Mouse (Mus musculus) layer of hippocampus, adult 2 months (tissue): ENCODE data around the gene Pafah2. TPM values are rescaled to one million over a fixed set of nuclear protein-coding genes. Genes with fewer than 3 reads are reported as not detected.
"Not testable (repeated sequence)": the region's sequence is repeated elsewhere in the genome, so short reads cannot be mapped to it uniquely, and the experiment has no call there.

Experiments used
- DNase-seq, 2 experiments: peaks; one replicate each; pipeline ENCODE4 v3.0.0; 2022; ENCODE audit warnings: low spot score in 2 of 2
- H3K27ac ChIP-seq: fragments of 200-600 bp; 2 replicates; pipeline ENCODE4 v1.8.1; 2022
- H3K4me3 ChIP-seq: fragments of 200-600 bp; 2 replicates; pipeline ENCODE4 v1.8.1; 2022; ENCODE audit warnings: mild to moderate bottlenecking
- CTCF ChIP-seq: fragments of 200-600 bp; conservative IDR thresholded peaks from 2 replicates; pipeline ENCODE4 v1.8.1; 2022; ENCODE audit warnings: antibody characterized with exemption, mild to moderate bottlenecking, moderate library complexity
- total RNA-seq, 2 experiments: library from RNA; stranded (reverse); gene quantifications; 2 replicates each; pipeline ENCODE4 v1.2.3; 2021

Pafah2 gene
- total RNA-seq, 2 experiments from 2014 or later: 6.6 to 9.0 TPM

- TF ChIP-seq CTCF: no peak
- no peak overlapping the region for H3K27ac ChIP-seq
- no peak for DNase-seq
- H3K4me3 ChIP-seq: no peak overlapping the region
Observed at GRCm38 (mm10) chr4:134357461-134357771, 38.7 kb upstream of the Pafah2 start.

GRCm38 (mm10) chr4:134359649-134360048, 36.5 kb upstream of the Pafah2 start:
- no peak for DNase-seq
- TF ChIP-seq CTCF: no peak
- Histone ChIP-seq H3K27ac (no peak overlapping the region), H3K4me3 (no peak overlapping the region)

GRCm38 (mm10) chr4:134361215-134361614, 34.9 kb upstream of the Pafah2 start:
- TF ChIP-seq CTCF: no peak
- no peak for DNase-seq
- H3K27ac ChIP-seq: no peak overlapping the region
- H3K4me3 ChIP-seq: no peak overlapping the region

- no peak for DNase-seq
- Histone ChIP-seq H3K27ac (no peak overlapping the region), H3K4me3 (no peak overlapping the region)
- no peak for TF ChIP-seq CTCF
Observed at GRCm38 (mm10) chr4:134362124-134362523, 34.0 kb upstream of the Pafah2 start.

GRCm38 (mm10) chr4:134362586-134362985, 33.5 kb upstream of the Pafah2 start:
- no peak overlapping the region for H3K27ac ChIP-seq
- no peak for TF ChIP-seq CTCF
- no peak overlapping the region for H3K4me3 ChIP-seq
- DNase-seq: no peak

GRCm38 (mm10) chr4:134365280-134365679, 30.8 kb upstream of the Pafah2 start:
- H3K27ac ChIP-seq: no peak overlapping the region
- no peak overlapping the region for H3K4me3 ChIP-seq
- no peak for TF ChIP-seq CTCF
- no peak for DNase-seq

GRCm38 (mm10) chr4:134370649-134371221, 25.4 kb upstream of the Pafah2 start:
- DNase-seq: peak; percentile 56 to 82
- TF ChIP-seq CTCF: peak; percentile 26; the same call in 1 of the 2 replicates
- H3K27ac ChIP-seq: peak overlapping the region; percentile 95

GRCm38 (mm10) chr4:134371316-134371855, 24.7 kb upstream of the Pafah2 start:
- Histone ChIP-seq H3K27ac (peak overlapping the region; percentile 95), H3K4me3 (peak overlapping the region; percentile 89)
- no peak for DNase-seq
- no peak for TF ChIP-seq CTCF

More at GRCm38 (mm10) chr4:134370649-134371221, 25.4 kb upstream of the Pafah2 start:
- peak overlapping the region; percentile 89 for H3K4me3 ChIP-seq

- no peak for TF ChIP-seq CTCF
- peak overlapping the region; percentile 89 for H3K4me3 ChIP-seq
- peak overlapping the region; percentile 95 for H3K27ac ChIP-seq
- DNase-seq: peak; percentile 87 to 92
Observed at GRCm38 (mm10) chr4:134372294-134372747, 23.8 kb upstream of the Pafah2 start.

GRCm38 (mm10) chr4:134373295-134373694, 22.8 kb upstream of the Pafah2 start:
- no peak overlapping the region for H3K27ac ChIP-seq
- H3K4me3 ChIP-seq: peak overlapping the region; percentile 89

GRCm38 (mm10) chr4:134374306-134374705, 21.8 kb upstream of the Pafah2 start:
- DNase-seq: no peak
- Histone ChIP-seq H3K27ac (no peak overlapping the region), H3K4me3 (no peak overlapping the region)
- no peak for TF ChIP-seq CTCF

More at GRCm38 (mm10) chr4:134373295-134373694, 22.8 kb upstream of the Pafah2 start:
- TF ChIP-seq CTCF: no peak
- no peak for DNase-seq

- no peak for TF ChIP-seq CTCF
- Histone ChIP-seq H3K27ac (no peak overlapping the region), H3K4me3 (no peak overlapping the region)
- DNase-seq: no peak
Observed at GRCm38 (mm10) chr4:134378089-134378615, 18.0 kb upstream of the Pafah2 start.

- Histone ChIP-seq H3K27ac (no peak overlapping the region), H3K4me3 (no peak overlapping the region)
- TF ChIP-seq CTCF: no peak
- no peak for DNase-seq
Observed at GRCm38 (mm10) chr4:134379510-134379909, 16.6 kb upstream of the Pafah2 start.

GRCm38 (mm10) chr4:134383750-134384149, 12.4 kb upstream of the Pafah2 start, which contains the start of gene Extl1:
Gene Extl1 (minus strand): TSS chr4:134383850.
- DNase-seq, H3K4me3 ChIP-seq, H3K27ac ChIP-seq: not testable (repeated sequence)
